Mouse (Mus musculus) gastrocnemius, postnatal 4 days (tissue): Measurements from ENCODE around the gene Ankrd40. TPM values are rescaled to one million over a fixed set of nuclear protein-coding genes. Genes with fewer than 3 reads are reported as not detected.

ENCODE experiments used
- DNase-seq, 2 experiments: peaks; one replicate each; pipeline ENCODE4 v3.0.0; 2021 to 2022; ENCODE audit warnings: low spot score in 2 of 2, mixed read lengths in 2 of 2
- total RNA-seq, 2 experiments: library from RNA; stranded (reverse); gene quantifications; 2 replicates each; pipeline ENCODE4 v1.2.3; 2021

Gene Ankrd40
- total RNA-seq, 2 experiments from 2014 or later = 127 to 137 TPM

GRCm38 (mm10) chr11:94349839-94350238 lies 22.0 kb downstream of the Ankrd40 start:
- no peak for DNase-seq

GRCm38 (mm10) chr11:94350337-94350736 lies 22.5 kb downstream of the Ankrd40 start:
- no peak for DNase-seq

GRCm38 (mm10) chr11:94351094-94351493 lies 23.3 kb downstream of the Ankrd40 start:
- DNase-seq = no peak

GRCm38 (mm10) chr11:94355521-94356217 lies 27.9 kb downstream of the Ankrd40 start:
- no peak for DNase-seq

- no peak for DNase-seq
Observed at GRCm38 (mm10) chr11:94359168-94359567, 31.4 kb downstream of the Ankrd40 start.

GRCm38 (mm10) chr11:94361166-94361870 lies 33.5 kb downstream of the Ankrd40 start:
- no peak for DNase-seq

GRCm38 (mm10) chr11:94362101-94362500 lies 34.3 kb downstream of the Ankrd40 start:
- no peak for DNase-seq

GRCm38 (mm10) chr11:94363690-94364089 lies 35.9 kb downstream of the Ankrd40 start:
- DNase-seq = no peak

- DNase-seq = no peak
Observed at GRCm38 (mm10) chr11:94365340-94365739, 37.5 kb downstream of the Ankrd40 start.

- DNase-seq = no peak
Observed at GRCm38 (mm10) chr11:94369981-94370380, 42.2 kb downstream of the Ankrd40 start.

GRCm38 (mm10) chr11:94370809-94371208 lies 43.0 kb downstream of the Ankrd40 start:
- no peak for DNase-seq

GRCm38 (mm10) chr11:94374276-94374948 lies 46.6 kb downstream of the Ankrd40 start:
- DNase-seq = no peak

- DNase-seq = no peak
Observed at GRCm38 (mm10) chr11:94379061-94379460, 51.3 kb downstream of the Ankrd40 start.

- no peak for DNase-seq
Observed at GRCm38 (mm10) chr11:94379736-94380135, 51.9 kb downstream of the Ankrd40 start.

GRCm38 (mm10) chr11:94385977-94386771 lies 58.4 kb downstream of the Ankrd40 start:
- peak in 1 of 2 experiments; percentile 33 for DNase-seq

- no peak for DNase-seq
Observed at GRCm38 (mm10) chr11:94387756-94388155, 60.0 kb downstream of the Ankrd40 start.

GRCm38 (mm10) chr11:94389021-94389420 lies 61.2 kb downstream of the Ankrd40 start:
- no peak for DNase-seq

GRCm38 (mm10) chr11:94389724-94390396 lies 62.1 kb downstream of the Ankrd40 start:
- DNase-seq = no peak

- DNase-seq = no peak
Observed at GRCm38 (mm10) chr11:94390825-94391224, 63.0 kb downstream of the Ankrd40 start.
